Mouse (Mus musculus): ENCODE measurements around the gene Olfr1419.
"Not testable (repeated sequence)": the region's sequence is repeated elsewhere in the genome, so short reads cannot be mapped to it uniquely, and the experiment has no call there.

Gene Olfr1419

GRCm38 (mm10) chr19:11875006-11875405 lies at the start of gene Olfr1419:
Olfr1419 (minus strand) TSS chr19:11875106.
- DNase-seq (ENCODE audit: low spot score), result no peak

GRCm38 (mm10) chr19:11922515-11922914 lies 47.6 kb upstream of the Olfr1419 start:
- not testable (repeated sequence) for DNase-seq (ENCODE audit: low spot score)

DNA sequence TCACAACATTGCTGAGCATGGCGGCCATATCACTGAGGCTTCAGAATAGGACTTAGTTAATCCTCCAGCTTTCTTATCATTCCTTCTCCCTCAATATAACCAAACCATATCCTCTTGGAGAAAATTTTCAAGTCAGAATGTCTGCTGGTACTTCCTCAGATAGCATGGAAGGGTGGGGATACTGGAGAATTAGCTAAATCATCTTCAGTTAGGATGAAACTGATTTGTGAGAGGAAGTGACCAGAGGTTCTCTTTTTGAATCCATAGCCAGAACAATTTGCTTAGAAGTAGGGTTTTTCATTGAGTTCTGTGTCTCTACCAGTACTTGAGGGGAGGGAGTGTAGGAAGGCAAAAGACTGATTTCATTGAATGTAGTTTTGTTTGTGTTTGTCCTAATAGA lies 47.2 kb upstream of the Olfr1419 start:
- DNase-seq (ENCODE audit: low spot score), result no peak

- DNase-seq (ENCODE audit: low spot score), result no peak
These were observed 40.9 kb upstream of the Olfr1419 start for GRCm38 (mm10) chr19:11915804-11916203.

GRCm38 (mm10) chr19:11912533-11913121 lies 37.7 kb upstream of the Olfr1419 start:
- DNase-seq (ENCODE audit: low spot score), result peak; percentile 39

DNA sequence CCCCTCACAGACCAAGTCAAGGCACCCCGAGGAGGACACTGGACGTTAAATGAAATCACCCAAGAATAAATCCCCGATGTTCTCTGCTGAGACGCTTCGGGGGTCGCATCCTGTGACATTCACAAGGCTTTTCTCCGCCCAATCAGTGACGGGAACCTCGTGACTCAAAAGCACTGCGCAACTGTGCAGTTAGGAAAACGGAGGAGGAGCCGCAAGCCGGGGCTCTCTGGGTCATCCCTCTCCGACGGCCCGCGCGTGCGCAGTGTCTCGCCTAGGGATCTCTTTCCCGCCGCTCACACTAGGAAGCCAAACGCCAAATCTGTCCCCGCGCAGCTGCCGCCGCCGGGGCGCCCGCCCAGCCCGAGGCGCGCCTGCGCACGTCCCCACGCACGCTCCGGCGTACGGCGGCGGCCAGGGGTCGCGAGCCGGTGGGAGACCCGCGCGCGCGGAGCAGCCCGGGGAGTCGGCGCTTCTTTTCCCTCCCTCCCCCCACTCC lies 37.2 kb upstream of the Olfr1419 start, which contains the start of gene Patl1:
Patl1 (plus strand) TSS at position 363 of the 496 bp plus-strand sequence.
- DNase-seq (ENCODE audit: low spot score), result peak; percentile 98

- DNase-seq (ENCODE audit: low spot score), result no peak
These were observed 36.7 kb upstream of the Olfr1419 start for GRCm38 (mm10) chr19:11911603-11912002.

DNA sequence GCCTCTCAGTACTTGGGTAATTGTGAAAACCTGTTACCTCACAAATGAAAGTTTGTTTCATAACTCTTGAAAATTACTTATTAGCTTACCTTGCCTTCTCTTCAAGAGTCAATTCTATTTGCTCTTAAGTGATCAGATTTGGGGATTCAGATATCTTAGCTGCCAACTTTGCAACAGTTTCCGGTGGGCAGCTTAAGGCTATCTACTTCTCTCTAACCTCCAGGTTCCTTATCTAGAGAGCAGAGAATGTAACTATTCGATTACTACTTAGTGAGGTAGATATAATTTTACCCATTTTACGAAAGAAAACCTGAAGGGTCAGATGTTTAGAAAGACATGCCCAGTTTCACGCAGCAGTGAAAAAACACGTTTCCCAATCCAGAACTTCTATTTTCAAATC lies 36.1 kb upstream of the Olfr1419 start:
- no peak for DNase-seq (ENCODE audit: low spot score)

DNA sequence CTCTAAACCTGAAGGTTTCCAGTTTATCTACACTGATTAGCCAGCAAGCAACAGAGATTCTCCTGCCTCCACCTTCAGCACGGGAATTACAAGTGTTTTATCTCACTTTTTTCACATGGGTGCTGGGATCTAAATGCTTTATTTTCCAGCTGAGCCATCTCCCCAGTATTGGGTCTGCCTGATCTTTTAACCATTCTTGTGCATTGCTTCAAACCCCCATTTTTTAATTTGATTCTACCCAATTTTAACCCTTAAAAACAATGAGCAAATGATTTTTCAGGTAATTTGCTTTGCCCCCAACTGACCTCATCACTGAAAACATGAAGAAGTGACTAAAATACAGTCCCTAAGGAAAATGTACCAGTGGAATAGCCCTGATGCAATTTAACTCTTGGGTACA lies 11.4 kb upstream of the Olfr1419 start, which contains the start of gene Olfr1420:
Olfr1420 (plus strand) TSS at position 301 of the 400 bp plus-strand sequence.
- no peak for DNase-seq (ENCODE audit: low spot score)

GRCm38 (mm10) chr19:11878404-11878803 lies 3.5 kb upstream of the Olfr1419 start:
- DNase-seq (ENCODE audit: low spot score), result not testable (repeated sequence)

DNA sequence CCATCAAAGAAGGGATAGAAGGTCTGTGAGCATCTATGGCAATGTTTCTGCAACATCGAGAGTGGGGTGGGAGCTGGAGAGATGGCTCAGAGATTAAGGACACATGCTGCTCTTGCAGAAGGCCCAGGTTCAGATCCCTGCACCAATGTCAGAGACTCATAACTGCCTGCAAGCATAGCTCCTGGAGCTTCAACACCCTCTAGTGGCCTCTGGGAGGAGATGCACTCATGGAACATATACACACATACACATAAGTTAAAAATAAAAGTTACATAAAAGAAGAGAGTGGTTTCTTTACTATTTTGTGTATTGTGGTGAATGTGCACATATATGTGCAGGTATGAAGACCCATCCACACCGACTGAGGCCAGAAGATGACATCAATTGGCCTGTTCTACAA lies 7.1 kb downstream of the Olfr1419 start:
- DNase-seq (ENCODE audit: low spot score), result no peak

GRCm38 (mm10) chr19:11860966-11861365 lies 13.9 kb downstream of the Olfr1419 start, which contains the start of gene Olfr1418:
Olfr1418 (minus strand) TSS chr19:11861066.
- DNase-seq (ENCODE audit: low spot score), result no peak

DNA sequence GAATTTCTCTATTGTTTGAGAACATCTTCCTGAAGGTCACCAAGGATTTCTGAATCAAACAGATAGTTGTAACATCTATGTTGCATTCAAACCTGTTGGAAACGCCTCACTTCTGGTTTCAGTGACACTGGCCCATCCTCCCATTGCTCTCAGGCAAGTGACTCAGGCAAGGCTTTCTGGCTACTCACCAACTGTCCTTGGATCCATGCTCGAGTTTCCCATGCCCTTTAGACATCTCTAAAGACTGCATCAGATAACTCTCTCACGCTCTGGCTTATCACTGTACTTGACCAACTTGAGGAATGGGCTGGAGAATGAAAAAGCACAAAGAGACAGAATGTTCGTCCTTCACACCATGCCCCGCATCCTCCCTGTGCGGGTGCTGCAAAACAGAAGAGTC lies 18.4 kb downstream of the Olfr1419 start:
- no peak for DNase-seq (ENCODE audit: low spot score)

GRCm38 (mm10) chr19:11854821-11855220 lies 20.1 kb downstream of the Olfr1419 start:
- no peak for DNase-seq (ENCODE audit: low spot score)

DNA sequence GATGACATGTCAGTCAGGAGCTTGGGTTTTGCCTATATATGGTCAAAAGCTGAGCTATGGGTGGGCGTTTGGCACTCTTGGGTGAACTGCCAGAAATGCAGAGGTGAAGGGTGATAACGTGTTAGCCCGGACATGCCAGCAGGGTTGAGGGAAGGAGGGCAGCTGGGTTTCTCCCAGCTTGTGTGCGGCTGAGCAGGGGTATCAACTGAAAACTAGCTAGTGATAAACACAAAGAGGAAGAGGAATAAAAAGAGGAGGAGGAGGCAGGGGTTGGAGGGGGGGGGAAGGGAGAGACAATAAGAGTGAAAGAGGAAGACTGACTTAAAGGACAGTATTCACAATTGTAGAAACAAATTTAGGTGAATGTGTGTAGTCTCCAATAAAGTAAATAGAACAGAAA lies 22.3 kb downstream of the Olfr1419 start:
- DNase-seq (ENCODE audit: low spot score), result no peak

- no peak for DNase-seq (ENCODE audit: low spot score)
These were observed 28.6 kb downstream of the Olfr1419 start for GRCm38 (mm10) chr19:11846333-11846732.

DNA sequence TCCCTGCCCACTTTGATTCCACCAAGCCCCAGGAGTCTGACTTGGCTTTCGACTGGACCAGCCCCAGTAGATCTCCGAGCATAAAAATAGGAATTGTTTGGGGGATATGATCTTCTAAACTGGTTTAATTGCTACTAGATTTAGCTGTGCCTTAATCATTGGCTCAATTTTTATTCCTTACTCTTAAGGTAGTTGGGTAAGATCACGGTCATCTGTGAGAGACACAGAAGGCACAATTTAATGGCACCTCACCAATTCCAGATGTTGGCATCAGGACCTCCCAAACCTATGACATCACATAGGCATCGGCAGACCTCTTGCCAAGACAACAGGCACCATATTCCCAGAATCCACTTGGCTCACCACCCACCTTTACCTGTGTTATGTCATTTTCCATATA lies 35.8 kb downstream of the Olfr1419 start, which contains the start of gene Olfr1417:
Olfr1417 (minus strand) TSS at position 101 of the 400 bp plus-strand sequence.
- no peak for DNase-seq (ENCODE audit: low spot score)

GRCm38 (mm10) chr19:11823346-11824065 lies 51.4 kb downstream of the Olfr1419 start:
- DNase-seq (ENCODE audit: low spot score), result no peak

DNA sequence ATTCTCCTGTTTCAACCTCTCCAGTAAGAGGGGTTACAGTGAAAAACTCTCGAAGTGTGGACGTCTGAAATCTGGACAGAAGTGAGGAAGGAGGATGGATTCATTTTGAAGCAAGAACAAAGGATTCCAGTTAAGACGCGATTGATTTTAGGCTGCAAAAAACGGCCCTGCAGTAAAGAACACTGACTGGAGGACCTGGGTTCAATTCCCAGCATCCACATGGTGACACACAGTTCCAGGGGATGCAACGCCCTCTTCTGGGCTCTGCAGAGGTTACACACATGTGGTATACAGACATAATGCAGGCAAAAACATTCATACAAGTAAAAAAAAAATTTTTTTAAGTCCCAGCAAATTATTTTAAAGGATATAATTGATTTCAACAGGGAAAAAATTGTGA lies 54.7 kb downstream of the Olfr1419 start:
- DNase-seq (ENCODE audit: low spot score), result no peak

DNA sequence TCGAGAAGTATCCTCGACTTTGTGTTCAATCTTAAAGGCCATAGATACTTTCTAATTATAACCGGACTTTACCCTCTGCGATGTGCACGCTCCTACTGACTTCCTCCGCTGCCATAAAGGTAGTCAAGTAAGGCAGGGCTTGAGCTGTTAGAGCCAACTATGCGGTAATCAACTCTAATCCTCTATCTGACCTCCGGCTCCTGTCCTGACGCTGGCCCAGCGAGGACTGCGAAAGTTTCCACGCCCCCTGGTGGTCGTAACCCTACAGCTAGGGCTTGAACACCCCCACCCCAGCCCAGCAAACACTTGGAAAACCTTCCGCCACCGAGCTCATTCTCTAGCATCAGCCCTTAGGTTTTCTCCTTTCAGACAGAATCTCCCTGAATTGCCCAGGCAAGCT lies 55.1 kb downstream of the Olfr1419 start:
- DNase-seq (ENCODE audit: low spot score), result peak; percentile 58

- DNase-seq (ENCODE audit: low spot score), result no peak
These were observed 55.7 kb downstream of the Olfr1419 start, which contains the start of gene Stx3 for GRCm38 (mm10) chr19:11819143-11819700. Stx3 (minus strand) TSS chr19:11819403.

All from ovary, adult 18-20 months (tissue).